Mouse (Mus musculus) liver, embryonic 14.5 days (tissue): ENCODE results near the gene Gm10058. TPM values are rescaled to one million over a fixed set of nuclear protein-coding genes. Genes with fewer than 3 reads are reported as not detected.
"Not testable (repeated sequence)": the region's sequence is repeated elsewhere in the genome, so short reads cannot be mapped to it uniquely, and the experiment has no call there.

Source experiments
- ATAC-seq: fragments of 200-750 bp; cut with Nextera tagmentation; 2 replicates; pipeline ENCODE4 v1.8.0; 2017; ENCODE audit warnings: moderate number of reproducible peaks, mild to moderate bottlenecking, moderate library complexity; ENCODE audit not compliant: insufficient read depth
- DNase-seq, 3 experiments: peaks; one replicate each; pipeline ENCODE4 v3.0.0-alpha.2; 2012 to 2013; ENCODE audit warnings: low read depth in 3 of 3, low spot score in 3 of 3
- H3K27ac ChIP-seq: fragments of 300-500 bp; sonication (generic); 2 replicates; pipeline ENCODE4 v1.5.1; 2014; ENCODE audit warnings: moderate library complexity, mild to moderate bottlenecking, control low read depth, inconsistent platforms
- H3K27me3 ChIP-seq: fragments of 300-500 bp; sonication (generic); 2 replicates; pipeline ENCODE4 v1.6.1; 2014; ENCODE audit warnings: mild to moderate bottlenecking, low read length, moderate library complexity; ENCODE audit not compliant: control insufficient read depth, insufficient read depth
- H3K36me3 ChIP-seq: fragments of 300-500 bp; sonication (generic); replicated peaks from 2 replicates; pipeline ENCODE4 v1.6.1; 2014; ENCODE audit warnings: low read depth; ENCODE audit not compliant: control insufficient read depth, insufficient read depth
- H3K4me1 ChIP-seq, 2 experiments: fragments of 200-500 bp in 1 of 2; fragments of 300-500 bp in 1 of 2; sonication (generic) in 1 of 2; replicated peaks; 2 replicates each; pipeline ENCODE4 v1.6.1; 2012 to 2014; ENCODE audit warnings: antibody characterized with exemption in 1 of 2, inconsistent platforms in 1 of 2, low read length in 1 of 2; ENCODE audit not compliant: control insufficient read depth in 2 of 2, insufficient read depth in 2 of 2
- H3K4me2 ChIP-seq: fragments of 300-500 bp; sonication (generic); 2 replicates; pipeline ENCODE4 v1.6.1; 2014; ENCODE audit warnings: low read depth, mild to moderate bottlenecking, control low read depth, moderate library complexity
- H3K4me3 ChIP-seq, 2 experiments: fragments of 200-500 bp in 1 of 2; fragments of 300-500 bp in 1 of 2; sonication (generic) in 1 of 2; 2 replicates each; pipeline ENCODE4 v1.5.1; 2012 to 2014; ENCODE audit warnings: low read depth in 2 of 2, low read length in 2 of 2, mild to moderate bottlenecking in 2 of 2, control low read depth in 1 of 2, inconsistent platforms in 1 of 2, moderate library complexity in 1 of 2; ENCODE audit not compliant: insufficient read depth in 1 of 2
- H3K9ac ChIP-seq: fragments of 300-500 bp; sonication (generic); replicated peaks from 2 replicates; pipeline ENCODE4 v1.6.1; 2014; ENCODE audit warnings: mild to moderate bottlenecking, control low read depth, moderate library complexity
- H3K9me3 ChIP-seq: fragments of 300-500 bp; sonication (generic); 2 replicates; pipeline ENCODE4 v1.6.1; 2016; ENCODE audit warnings: low read length, mixed read lengths; ENCODE audit not compliant: control insufficient read depth
- WGBS: fragments of 180-500 bp; shearing (Covaris S2); extraction: QIAGEN DNeasy Blood & Tissue Kit; methylation state at CpG from one replicate; pipeline ENCODE4 v1.1.7; 2014; ENCODE audit not compliant: insufficient replicate concordance; 5-methylcytosine and 5-hydroxymethylcytosine counted together
- polyA plus RNA-seq, 2 experiments: library from polyadenylated mRNA; depleted of rRNA in 1 of 2; stranded (reverse) in 1 of 2; unstranded in 1 of 2; fragments of >200 nt; fragmentation: Nextera tagmentation in 1 of 2; extraction: Ambion mirVana in 1 of 2; gene quantifications; 2 replicates each; pipeline versions ENCODE4 v1.2.1 to v1.2.3; 2012 to 2014

The Gm10058 gene
- polyA plus RNA-seq (2012; rRNA removed), result not detected in 2 replicates
- not detected in 2 replicates for polyA plus RNA-seq (2014; fragmentation: Nextera tagmentation; extraction: Ambion mirVana)

GRCm38 (mm10) chrX:27946785-27947184 lies at the start of gene Gm10058:
Gene Gm10058, minus strand, starts transcription at chrX:27946885.
- H3K4me1 ChIP-seq, ATAC-seq: not testable (repeated sequence)

More at GRCm38 (mm10) chrX:27946785-27947184, at the start of gene Gm10058:
- H3K36me3 ChIP-seq, DNase-seq, H3K27ac ChIP-seq, H3K9ac ChIP-seq, H3K9me3 ChIP-seq, H3K4me3 ChIP-seq, H3K4me2 ChIP-seq, H3K27me3 ChIP-seq: not testable (repeated sequence)
- no CpG with 5 or more reads among the region's 5 CpGs for WGBS
